Mouse (Mus musculus) midbrain, postnatal 0 days (tissue): ENCODE measurements around the gene Lefty1. TPM values are rescaled to one million over a fixed set of nuclear protein-coding genes. Genes with fewer than 3 reads are reported as not detected.
"Not testable (repeated sequence)": the region's sequence is repeated elsewhere in the genome, so short reads cannot be mapped to it uniquely, and the experiment has no call there.

Experiments
- ATAC-seq: fragments of 200-750 bp; cut with Nextera tagmentation; 2 replicates; pipeline ENCODE4 v1.8.0; 2017; ENCODE audit warnings: moderate number of reproducible peaks, mild to moderate bottlenecking, moderate TSS enrichment, moderate library complexity; ENCODE audit not compliant: low FRiP score
- DNase-seq: peaks from one replicate; pipeline ENCODE4 v3.0.0-alpha.2; 2015; ENCODE audit warnings: low spot score
- H3K27ac ChIP-seq: fragments of 300-500 bp; sonication (generic); 2 replicates; pipeline ENCODE4 v1.5.1; 2014; ENCODE audit warnings: low read depth, mild to moderate bottlenecking, low read length, mixed read lengths
- H3K27me3 ChIP-seq: fragments of 300-500 bp; sonication (generic); 2 replicates; pipeline ENCODE4 v1.6.1; 2014; ENCODE audit warnings: low read length, control low read depth, mixed read lengths; ENCODE audit not compliant: insufficient read depth
- H3K36me3 ChIP-seq: fragments of 300-500 bp; sonication (generic); 2 replicates; pipeline ENCODE4 v1.6.1; 2014; ENCODE audit warnings: low read length, control low read depth, mixed read lengths; ENCODE audit not compliant: insufficient read depth
- H3K4me1 ChIP-seq: fragments of 300-500 bp; sonication (generic); 2 replicates; pipeline ENCODE4 v1.6.1; 2014; ENCODE audit warnings: mild to moderate bottlenecking, control low read depth, antibody characterized with exemption, low read length, mixed read lengths; ENCODE audit not compliant: insufficient read depth
- H3K4me2 ChIP-seq: fragments of 300-500 bp; sonication (generic); 2 replicates; pipeline ENCODE4 v1.6.1; 2014; ENCODE audit warnings: low read depth, mild to moderate bottlenecking, low read length, mixed read lengths; ENCODE audit not compliant: poor library complexity, severe bottlenecking
- H3K4me3 ChIP-seq: fragments of 300-500 bp; sonication (generic); 2 replicates; pipeline ENCODE4 v1.5.1; 2014; ENCODE audit warnings: low read depth, mild to moderate bottlenecking, low read length, moderate library complexity
- H3K9ac ChIP-seq: fragments of 300-500 bp; sonication (generic); replicated peaks from 2 replicates; pipeline ENCODE4 v1.6.1; 2014; ENCODE audit warnings: mild to moderate bottlenecking, low read length, moderate library complexity, mixed read lengths; ENCODE audit not compliant: poor library complexity, severe bottlenecking
- H3K9me3 ChIP-seq: fragments of 300-500 bp; sonication (generic); 2 replicates; pipeline ENCODE4 v1.6.1; 2016; ENCODE audit warnings: low read length, control low read depth
- CTCF ChIP-seq: IDR thresholded peaks from 2 replicates; pipeline ENCODE4 v1.5.1; 2016; ENCODE audit warnings: antibody characterized with exemption, mild to moderate bottlenecking
- WGBS: fragments of 180-500 bp; shearing (Covaris S2); extraction: QIAGEN DNeasy Blood & Tissue Kit; methylation state at CpG from one replicate; pipeline ENCODE4 v1.1.7; 2014; 5-methylcytosine and 5-hydroxymethylcytosine counted together
- polyA plus RNA-seq: library from polyadenylated mRNA; unstranded; fragments of >200 nt; fragmentation: Nextera tagmentation; extraction: Ambion mirVana; gene quantifications from 2 replicates; pipeline ENCODE4 v1.2.1, GENCODE M21; 2015
- total RNA-seq: library from RNA; depleted of rRNA; stranded (reverse); fragments of >200 nt; gene quantifications from 2 replicates; pipeline ENCODE4 v1.2.3, GENCODE M21; 2014; rRNA removed

The Lefty1 gene
- total RNA-seq (0.38 TPM in 1 of 2 replicates, not detected in the other), polyA plus RNA-seq (0.41 and 0.42 TPM in 2 replicates)

DNA sequence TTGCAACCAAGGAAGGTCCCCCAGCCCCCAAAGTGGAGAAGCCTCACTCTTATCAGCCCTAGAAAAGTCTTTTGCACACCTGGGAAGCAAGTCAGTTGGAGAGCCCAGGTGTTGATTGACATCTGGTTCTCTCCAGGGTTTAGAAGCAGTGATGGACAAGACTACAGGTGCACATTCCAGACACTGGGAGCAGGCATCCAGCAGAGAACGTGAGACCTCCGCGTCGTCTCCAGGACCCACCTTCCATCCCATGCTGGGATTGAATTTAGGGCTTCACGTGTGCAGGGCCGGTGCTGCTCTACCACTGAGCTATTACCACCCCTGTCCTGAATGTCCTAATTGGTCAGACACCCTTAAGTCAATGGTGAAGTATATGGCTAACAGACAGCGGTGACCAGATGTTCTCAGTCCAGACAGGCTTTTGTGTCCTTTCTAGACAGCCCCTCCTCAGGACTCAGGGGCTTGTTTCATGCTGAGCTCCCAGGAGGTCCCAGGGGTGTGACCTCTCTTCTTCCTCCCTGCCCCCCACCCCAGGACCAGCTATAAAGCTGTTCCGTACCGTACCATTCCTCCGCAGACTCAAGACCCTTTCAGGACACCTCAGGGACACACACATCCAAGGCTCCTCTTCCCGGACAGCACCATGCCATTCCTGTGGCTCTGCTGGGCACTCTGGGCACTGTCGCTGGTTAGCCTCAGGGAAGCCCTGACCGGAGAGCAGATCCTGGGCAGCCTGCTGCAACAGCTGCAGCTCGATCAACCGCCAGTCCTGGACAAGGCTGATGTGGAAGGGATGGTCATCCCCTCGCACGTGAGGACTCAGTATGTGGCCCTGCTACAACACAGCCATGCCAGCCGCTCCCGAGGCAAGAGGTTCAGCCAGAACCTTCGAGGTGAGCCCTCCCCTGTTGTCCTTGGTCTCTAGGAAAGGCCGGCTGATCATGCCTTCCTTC is at the start of gene Lefty1:
Lefty1 (plus strand) TSS at position 556 of the 953 bp plus-strand sequence.
- 20% methylated on average over 21 of the region's 21 CpGs for WGBS
- H3K27me3 ChIP-seq, result peaks cover 26% of the 10 kb centered on the region
- no peak for ATAC-seq

DNA sequence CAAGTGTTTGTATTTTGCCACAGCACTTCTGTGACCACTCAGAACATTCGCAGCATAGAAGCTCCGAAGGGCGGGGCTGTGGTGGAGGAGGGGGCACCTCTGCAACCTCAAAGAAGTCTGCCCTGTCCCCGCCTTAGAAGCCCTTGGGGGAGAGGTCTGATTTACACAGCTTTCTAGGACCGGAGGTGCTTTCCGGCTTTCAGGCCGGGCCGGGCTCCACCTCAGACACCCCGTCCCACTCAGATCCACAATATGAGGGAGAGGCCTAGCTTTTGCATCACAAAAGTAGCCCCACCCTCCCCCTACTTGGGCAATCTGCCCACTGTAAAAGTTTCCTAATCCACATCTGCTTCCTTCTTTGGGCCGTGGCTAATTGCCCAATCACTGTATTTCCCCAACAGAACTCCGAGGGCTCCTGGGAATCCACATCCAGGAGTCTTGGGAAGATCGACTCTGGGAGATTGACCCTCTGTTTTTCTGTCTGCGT is 46.2 kb upstream of the Lefty1 start:
- Histone ChIP-seq H3K4me2 (no peak overlapping the region), H3K4me1 (no peaks in the 10 kb centered on the region), H3K4me3 (no peak overlapping the region), H3K27me3 (peaks cover 12% of the 10 kb centered on the region), H3K9ac (no peak overlapping the region), H3K36me3 (no peaks in the 10 kb centered on the region), H3K9me3 (no peaks in the 10 kb centered on the region), H3K27ac (no peak overlapping the region)
- no peak for TF ChIP-seq CTCF
- DNase-seq (no peak), ATAC-seq (0 out of 2 replicates have a peak, but pooled peaks have one; percentile 23)
- WGBS, result 9% methylated on average over 13 of the region's 13 CpGs

More for the DNA sequence above, at the start of gene Lefty1:
- no peak within 1 kb of the TSS for H3K9ac ChIP-seq
- H3K36me3 ChIP-seq, result no peaks in the 10 kb centered on the region
- no peak within 1 kb of the TSS for H3K4me3 ChIP-seq
- no peak within 1 kb of the TSS for H3K4me2 ChIP-seq
- H3K9me3 ChIP-seq, result no peaks in the 10 kb centered on the region
- TF ChIP-seq CTCF, result no peak
- no peaks in the 10 kb centered on the region for H3K4me1 ChIP-seq
- no peak for DNase-seq
- no peak within 1 kb of the TSS for H3K27ac ChIP-seq

DNA sequence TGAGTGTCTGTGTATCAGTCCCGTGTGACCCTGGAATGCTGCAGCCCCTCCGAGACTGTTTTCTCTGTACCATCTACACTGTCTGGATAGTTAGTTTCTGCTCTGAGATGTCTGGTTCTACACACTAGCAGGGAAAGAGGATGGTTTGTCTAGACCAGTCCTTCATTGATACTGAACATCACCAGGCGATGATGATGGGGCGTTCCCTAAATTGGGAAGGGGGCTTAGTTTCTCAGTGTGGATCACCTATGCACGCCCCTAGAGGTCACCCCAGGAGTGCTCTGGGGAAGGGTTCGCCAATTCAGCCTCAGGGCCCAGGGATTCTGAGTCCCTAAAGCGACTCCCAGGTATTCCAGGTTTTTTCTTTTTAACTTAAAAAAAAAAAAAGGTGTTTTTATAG is 45.6 kb upstream of the Lefty1 start:
- H3K9me3 ChIP-seq, result no peaks in the 10 kb centered on the region
- H3K27me3 ChIP-seq, result peaks cover 12% of the 10 kb centered on the region
- 42% methylated on average over 7 of the region's 7 CpGs for WGBS
- no peak overlapping the region for H3K4me2 ChIP-seq
- DNase-seq (no peak), ATAC-seq (no peak)
- H3K9ac ChIP-seq, result no peak overlapping the region
- no peaks in the 10 kb centered on the region for H3K4me1 ChIP-seq
- no peak overlapping the region for H3K4me3 ChIP-seq
- H3K36me3 ChIP-seq, result no peaks in the 10 kb centered on the region
- TF ChIP-seq CTCF, result no peak
- no peak overlapping the region for H3K27ac ChIP-seq

DNA sequence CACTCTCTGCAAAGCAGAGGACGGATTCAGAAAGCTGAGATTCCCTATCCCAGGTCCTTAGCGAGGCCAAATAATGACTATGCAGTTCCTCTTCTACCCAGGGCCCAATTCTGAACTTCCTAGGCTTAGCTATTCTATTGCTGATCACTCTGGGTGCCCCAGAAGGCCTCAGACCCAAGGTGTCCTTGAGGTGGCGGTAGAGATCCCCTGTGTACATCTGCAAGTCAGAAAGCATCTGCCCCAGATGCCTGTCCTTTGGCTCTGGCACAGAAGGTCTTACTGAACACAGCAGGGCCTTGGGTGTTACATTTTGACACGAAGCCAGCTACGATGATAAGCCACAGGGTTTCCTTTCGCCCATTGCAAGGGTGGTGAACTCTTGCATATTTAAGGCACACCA is 45.0 kb upstream of the Lefty1 start:
- no peak for ATAC-seq
- no peak overlapping the region for H3K27ac ChIP-seq
- no peak overlapping the region for H3K4me3 ChIP-seq
- peaks cover 14% of the 10 kb centered on the region for H3K27me3 ChIP-seq
- TF ChIP-seq CTCF, result peak; percentile 28; the same call in 1 of the 2 replicates
- H3K9ac ChIP-seq, result no peak overlapping the region
- H3K4me1 ChIP-seq, result no peaks in the 10 kb centered on the region
- H3K9me3 ChIP-seq, result no peaks in the 10 kb centered on the region
- DNase-seq, result no peak
- no peak overlapping the region for H3K4me2 ChIP-seq
- WGBS, result 51% methylated on average over 6 of the region's 6 CpGs
- no peaks in the 10 kb centered on the region for H3K36me3 ChIP-seq

DNA sequence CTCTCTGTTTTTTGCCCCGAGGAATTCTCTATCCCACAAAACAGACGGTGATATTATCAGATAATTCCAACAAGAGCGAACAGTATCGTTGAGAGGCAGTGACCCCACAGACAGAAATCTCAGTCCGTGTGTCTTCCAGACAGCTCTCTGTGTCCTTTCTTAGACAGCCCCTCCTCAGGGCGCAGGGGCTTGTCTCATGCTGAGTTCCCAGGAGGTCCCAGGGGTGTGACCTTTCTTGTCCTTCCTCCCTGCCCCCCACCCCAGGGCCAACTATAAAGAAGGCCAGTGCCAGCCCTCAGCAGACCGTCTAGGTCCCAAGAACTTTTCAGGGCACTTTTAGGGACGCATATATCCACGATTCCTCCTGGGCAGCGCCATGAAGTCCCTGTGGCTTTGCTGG is 42.0 kb upstream of the Lefty1 start, which contains the start of gene Lefty2:
Lefty2 (plus strand) TSS at position 301 of the 400 bp plus-strand sequence.
- 63% methylated on average over 10 of the region's 10 CpGs for WGBS
- 0 out of 2 replicates have a peak within 1 kb of the TSS, but pooled peaks have one; percentile 21 for H3K4me2 ChIP-seq
- ATAC-seq, result no peak

DNA sequence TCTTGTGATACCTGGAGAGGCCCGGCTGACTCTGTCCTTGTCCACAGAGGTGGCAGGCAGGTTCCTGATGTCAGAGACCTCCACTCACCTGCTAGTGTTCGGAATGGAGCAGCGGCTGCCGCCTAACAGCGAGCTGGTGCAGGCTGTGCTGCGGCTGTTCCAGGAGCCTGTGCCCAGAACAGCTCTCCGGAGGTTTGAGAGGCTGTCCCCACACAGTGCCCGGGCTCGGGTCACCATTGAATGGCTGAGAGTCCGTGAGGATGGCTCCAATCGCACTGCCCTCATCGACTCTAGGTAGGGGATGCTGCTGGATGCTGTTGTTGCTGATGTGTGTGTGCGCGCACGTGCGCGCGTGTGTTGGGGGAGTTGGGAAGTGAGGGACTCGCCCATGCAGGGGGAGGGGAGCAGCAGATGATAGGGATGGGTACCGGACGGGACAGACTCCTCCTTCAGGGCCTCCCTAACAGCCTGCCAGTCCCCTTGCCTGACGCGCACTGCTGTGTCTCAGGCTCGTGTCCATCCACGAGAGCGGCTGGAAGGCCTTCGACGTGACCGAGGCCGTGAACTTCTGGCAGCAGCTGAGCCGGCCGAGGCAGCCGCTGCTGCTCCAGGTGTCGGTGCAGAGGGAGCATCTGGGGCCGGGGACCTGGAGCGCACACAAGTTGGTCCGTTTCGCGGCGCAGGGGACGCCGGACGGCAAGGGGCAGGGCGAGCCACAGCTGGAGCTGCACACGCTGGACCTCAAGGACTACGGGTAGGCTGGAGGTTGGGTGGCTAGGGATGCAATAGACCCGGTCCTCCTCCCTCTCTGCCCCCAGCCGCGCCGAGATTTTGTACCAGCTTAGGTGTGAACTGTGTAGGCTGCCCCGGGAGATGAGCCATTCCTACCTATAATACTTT is 40.5 kb upstream of the Lefty1 start:
- peaks cover 17% of the 10 kb centered on the region; the same call in 1 of the 2 replicates for H3K27me3 ChIP-seq
- H3K36me3 ChIP-seq, DNase-seq, H3K4me1 ChIP-seq, H3K27ac ChIP-seq, H3K9me3 ChIP-seq, H3K9ac ChIP-seq: not testable (repeated sequence)
- H3K4me3 ChIP-seq, result peak overlapping the region; percentile 23
- peak; percentile 26; the same call in 1 of the 2 replicates for ATAC-seq
- peak overlapping the region; percentile 21 for H3K4me2 ChIP-seq
- 7% methylated on average over 44 of the region's 51 CpGs for WGBS

More for the DNA sequence above, 42.0 kb upstream of the Lefty1 start, which contains the start of gene Lefty2:
- no peak for TF ChIP-seq CTCF
- Histone ChIP-seq H3K4me1 (no peaks in the 10 kb centered on the region), H3K36me3 (no peaks in the 10 kb centered on the region), H3K9ac (no peak within 1 kb of the TSS), H3K27ac (no peak within 1 kb of the TSS), H3K27me3 (peaks cover 22% of the 10 kb centered on the region), H3K4me3 (no peak within 1 kb of the TSS), H3K9me3 (no peaks in the 10 kb centered on the region)
- DNase-seq, result no peak
